Mouse (Mus musculus) embryonic facial prominence, embryonic 12.5 days (tissue): ENCODE data around the gene Pald1. TPM values are rescaled to one million over a fixed set of nuclear protein-coding genes. Genes with fewer than 3 reads are reported as not detected.

Experiments used
- ATAC-seq: fragments of 200-750 bp; cut with Nextera tagmentation; 2 replicates; pipeline ENCODE4 v1.8.0; 2017; ENCODE audit not compliant: insufficient number of reproducible peaks, insufficient read depth, low FRiP score, low TSS enrichment
- H3K27ac ChIP-seq: fragments of 300-500 bp; sonication (generic); 2 replicates; pipeline ENCODE4 v1.5.1; 2016; ENCODE audit warnings: mild to moderate bottlenecking
- H3K27me3 ChIP-seq: fragments of 300-500 bp; sonication (generic); 2 replicates; pipeline ENCODE4 v1.6.1; 2016; ENCODE audit warnings: mild to moderate bottlenecking, moderate library complexity
- H3K36me3 ChIP-seq: fragments of 300-500 bp; sonication (generic); 2 replicates; pipeline ENCODE4 v1.6.1; 2016; ENCODE audit warnings: mild to moderate bottlenecking
- H3K4me1 ChIP-seq: fragments of 300-500 bp; sonication (generic); 2 replicates; pipeline ENCODE4 v1.6.1; 2016
- H3K4me2 ChIP-seq: fragments of 300-500 bp; sonication (generic); replicated peaks from 2 replicates; pipeline ENCODE4 v1.6.1; 2016; ENCODE audit warnings: mild to moderate bottlenecking, moderate library complexity
- H3K4me3 ChIP-seq: fragments of 300-500 bp; sonication (generic); 2 replicates; pipeline ENCODE4 v1.5.1; 2016; ENCODE audit warnings: mild to moderate bottlenecking
- H3K9ac ChIP-seq: fragments of 300-500 bp; sonication (generic); 2 replicates; pipeline ENCODE4 v1.6.1; 2016; ENCODE audit warnings: mild to moderate bottlenecking, moderate library complexity
- H3K9me3 ChIP-seq: fragments of 300-500 bp; sonication (generic); 2 replicates; pipeline ENCODE4 v1.6.1; 2016; ENCODE audit warnings: mild to moderate bottlenecking, moderate library complexity
- WGBS: fragments of 180-500 bp; shearing (Covaris S2); methylation state at CpG from one replicate; pipeline ENCODE4 v1.1.7; 2016; 5-methylcytosine and 5-hydroxymethylcytosine counted together
- polyA plus RNA-seq: library from polyadenylated mRNA; unstranded; fragments of >200 nt; fragmentation: Nextera tagmentation; extraction: Ambion mirVana; gene quantifications from 2 replicates; pipeline ENCODE4 v1.2.1, GENCODE M21; 2016

The Pald1 gene
- polyA plus RNA-seq, 1 experiment from 2014 or later = 28.6 TPM

- H3K4me2 ChIP-seq = no peak overlapping the region
- H3K36me3 ChIP-seq = no peaks in the 10 kb centered on the region
- H3K4me3 ChIP-seq = no peak overlapping the region
- no peak overlapping the region for H3K9ac ChIP-seq
- 90% methylated on average over 6 of the region's 6 CpGs for WGBS
- no peaks in the 10 kb centered on the region for H3K9me3 ChIP-seq
- H3K4me1 ChIP-seq = peaks cover 19% of the 10 kb centered on the region
- no peak for ATAC-seq
- H3K27me3 ChIP-seq = 0 out of 2 replicates have a peak, but pooled peaks cover 5% of the 10 kb centered on the region
- no peak overlapping the region for H3K27ac ChIP-seq
Measured at GRCm38 (mm10) chr10:61277051-61277450, 106.3 kb downstream of the Pald1 start.

GRCm38 (mm10) chr10:61275669-61276110 lies 107.6 kb downstream of the Pald1 start:
- H3K9ac ChIP-seq = no peak overlapping the region
- ATAC-seq = 0 out of 2 replicates have a peak, but pooled peaks have one; percentile 16
- peaks cover 20% of the 10 kb centered on the region for H3K4me1 ChIP-seq
- H3K4me3 ChIP-seq = no peak overlapping the region
- H3K27ac ChIP-seq = no peak overlapping the region
- peak overlapping the region; percentile 13; the same call in 1 of the 2 replicates for H3K4me2 ChIP-seq
- 0 out of 2 replicates have a peak, but pooled peaks cover 6% of the 10 kb centered on the region for H3K27me3 ChIP-seq
- WGBS = 5% methylated on average over 5 of the region's 5 CpGs
- H3K36me3 ChIP-seq = no peaks in the 10 kb centered on the region
- no peaks in the 10 kb centered on the region for H3K9me3 ChIP-seq

- 34% methylated on average over 2 of the region's 2 CpGs for WGBS
Measured at GRCm38 (mm10) chr10:61274532-61274931, 108.8 kb downstream of the Pald1 start.

GRCm38 (mm10) chr10:61273844-61274215 lies 109.5 kb downstream of the Pald1 start:
- Histone ChIP-seq H3K9me3 (no peaks in the 10 kb centered on the region), H3K4me2 (peak overlapping the region; percentile 91), H3K9ac (peak overlapping the region; percentile 72; the same call in 1 of the 2 replicates), H3K4me3 (peak overlapping the region; percentile 56), H3K4me1 (peaks cover 20% of the 10 kb centered on the region), H3K27me3 (0 out of 2 replicates have a peak, but pooled peaks cover 6% of the 10 kb centered on the region), H3K36me3 (no peaks in the 10 kb centered on the region), H3K27ac (no peak overlapping the region)
- ATAC-seq = no peak
- 50% methylated on average over 7 of the region's 7 CpGs for WGBS

More at GRCm38 (mm10) chr10:61274532-61274931, 108.8 kb downstream of the Pald1 start:
- no peaks in the 10 kb centered on the region for H3K36me3 ChIP-seq
- peak overlapping the region; percentile 47; the same call in 1 of the 2 replicates for H3K27ac ChIP-seq
- ATAC-seq = no peak
- H3K4me1 ChIP-seq = peaks cover 20% of the 10 kb centered on the region
- 0 out of 2 replicates have a peak, but pooled peaks cover 6% of the 10 kb centered on the region for H3K27me3 ChIP-seq
- H3K4me2 ChIP-seq = no peak overlapping the region
- no peaks in the 10 kb centered on the region for H3K9me3 ChIP-seq
- H3K9ac ChIP-seq = no peak overlapping the region
- no peak overlapping the region for H3K4me3 ChIP-seq

- Histone ChIP-seq H3K4me1 (peaks cover 20% of the 10 kb centered on the region), H3K4me2 (peak within 1 kb of the TSS; percentile 91), H3K9me3 (no peaks in the 10 kb centered on the region), H3K4me3 (peak within 1 kb of the TSS; percentile 56), H3K27ac (0 out of 2 replicates have a peak within 1 kb of the TSS, but pooled peaks have one; percentile 17), H3K27me3 (0 out of 2 replicates have a peak, but pooled peaks cover 6% of the 10 kb centered on the region), H3K36me3 (no peaks in the 10 kb centered on the region), H3K9ac (peak within 1 kb of the TSS; percentile 72)
- WGBS = under 1% methylated on average over 58 of the region's 75 CpGs
- peak; percentile 23; the same call in 1 of the 2 replicates for ATAC-seq
Measured at GRCm38 (mm10) chr10:61273081-61273843, 110.1 kb downstream of the Pald1 start, which contains the start of gene Adamts14. Gene Adamts14, minus strand, starts transcription at chr10:61273438.

- Histone ChIP-seq H3K9me3 (no peaks in the 10 kb centered on the region), H3K4me1 (peaks cover 20% of the 10 kb centered on the region), H3K4me3 (peak overlapping the region; percentile 56), H3K27me3 (0 out of 2 replicates have a peak, but pooled peaks cover 6% of the 10 kb centered on the region), H3K27ac (no peak overlapping the region), H3K36me3 (no peaks in the 10 kb centered on the region), H3K9ac (peak overlapping the region; percentile 72), H3K4me2 (peak overlapping the region; percentile 91)
- WGBS = 35% methylated on average over 5 of the region's 5 CpGs
- no peak for ATAC-seq
Measured at GRCm38 (mm10) chr10:61272631-61273030, 110.7 kb downstream of the Pald1 start.

- Histone ChIP-seq H3K9ac (no peak overlapping the region), H3K4me1 (peaks cover 20% of the 10 kb centered on the region), H3K27me3 (0 out of 2 replicates have a peak, but pooled peaks cover 6% of the 10 kb centered on the region), H3K9me3 (no peaks in the 10 kb centered on the region), H3K4me2 (peak overlapping the region; percentile 91; the same call in 1 of the 2 replicates), H3K4me3 (no peak overlapping the region), H3K27ac (no peak overlapping the region), H3K36me3 (no peaks in the 10 kb centered on the region)
- no peak for ATAC-seq
- WGBS = 52% methylated on average over 8 of the region's 8 CpGs
Measured at GRCm38 (mm10) chr10:61272089-61272626, 111.2 kb downstream of the Pald1 start.

Other genes starting within 250 kb of the Pald1 start
- 91.5 and 92.5 TPM in 2 replicates for gene Sgpl1, start 235.8 kb downstream of the Pald1 start, polyA plus RNA-seq
- not detected in 2 replicates for gene Tbata, start 211.6 kb downstream of the Pald1 start, polyA plus RNA-seq
- 1.2 and 1.5 TPM in 2 replicates for gene Adamts14, start 110.1 kb downstream of the Pald1 start, polyA plus RNA-seq
- gene Prf1, start 85.7 kb downstream of the Pald1 start, polyA plus RNA-seq = not detected in 2 replicates
- 0.10 TPM in 1 of 2 replicates, not detected in the other for gene Nodal, start 34.4 kb upstream of the Pald1 start, polyA plus RNA-seq
- gene Eif4ebp2, start 69.1 kb upstream of the Pald1 start, polyA plus RNA-seq = 60.4 and 64.9 TPM in 2 replicates
- 10.9 and 12.7 TPM in 2 replicates for gene Lrrc20, start 92.3 kb upstream of the Pald1 start, polyA plus RNA-seq
- not detected in 2 replicates for gene Npffr1, start 212.0 kb upstream of the Pald1 start, polyA plus RNA-seq